ENCODE assay signal across 8 mouse cellular contexts in the genomic region with DNA sequence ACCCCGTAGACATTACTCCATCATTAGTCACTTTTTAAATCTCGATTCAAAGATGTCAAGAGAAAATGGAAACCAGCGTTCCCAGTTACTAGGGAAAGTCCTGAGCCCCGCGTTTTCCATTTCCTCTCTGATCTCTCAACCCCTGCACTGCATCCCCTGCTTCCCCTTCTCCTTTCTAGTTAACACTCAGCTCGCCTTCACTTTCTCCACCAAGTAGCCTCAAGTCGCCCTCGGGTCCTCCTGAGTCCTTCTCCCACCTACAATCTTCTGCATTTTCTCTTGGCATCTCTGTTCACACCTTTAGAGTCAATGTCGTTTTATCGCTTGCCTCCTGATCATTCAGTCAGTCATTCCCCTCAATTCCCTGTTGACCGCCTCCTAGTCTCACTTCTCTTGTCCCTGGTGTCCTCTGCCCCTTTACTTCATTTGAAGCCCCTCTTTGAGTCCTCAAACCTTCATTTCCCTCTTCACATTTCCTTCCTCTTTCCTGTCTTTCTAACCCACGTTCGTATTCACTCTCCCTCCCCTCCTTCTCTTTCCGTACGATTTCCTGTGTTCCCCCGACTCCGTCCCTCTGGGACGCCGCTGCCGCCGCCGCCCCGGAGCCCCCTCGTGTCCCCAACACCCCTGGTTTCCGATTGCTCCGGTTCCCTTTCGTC. TPM values are rescaled to one million over a fixed set of nuclear protein-coding genes. Genes with fewer than 3 reads are reported as not detected.
A peak's percentile ranks its signal among the peaks of the same experiment; 100 is the strongest.
DNase-seq lines count a peak whose midpoint lies in the region; ATAC-seq and TF ChIP-seq lines count a peak whose summit lies in the region.

No protein-coding gene starts in this region.

- no peaks in the 10 kb centered on the region for H3K9me3 ChIP-seq in heart, embryonic 15.5 days (replicated peaks)
- H3K9me3 ChIP-seq in liver, embryonic 14.5 days (ENCODE audit: control insufficient read depth, low read length): no peaks in the 10 kb centered on the region
- H3K9me3 ChIP-seq in stomach, postnatal 0 days (ENCODE audit: control insufficient read depth, low read length): no peaks in the 10 kb centered on the region

- no peak for TF ChIP-seq EP300 in liver, embryonic 14.5 days (IDR thresholded peaks at IDR 0.05; ENCODE audit: low read depth)
- TF ChIP-seq EP300 in stomach, postnatal 0 days (optimal IDR thresholded peaks at IDR 0.05): no peak

- no peak for TF ChIP-seq CTCF in lung, adult 2 months (IDR thresholded peaks at IDR 0.05; ENCODE audit: insufficient read depth, low read length)
- no peak for TF ChIP-seq CTCF in brain, embryonic 14.5 days (IDR thresholded peaks at IDR 0.05; ENCODE audit: borderline replicate concordance, extremely low read depth, insufficient read depth, insufficient read length)
- no peak for TF ChIP-seq CTCF in liver, embryonic 14.5 days (IDR thresholded peaks at IDR 0.05; ENCODE audit: low read depth)
- TF ChIP-seq CTCF in stomach, postnatal 0 days (IDR thresholded peaks at IDR 0.05; ENCODE audit: low read depth): no peak

- peak overlapping the region; percentile 91 for H3K9ac ChIP-seq in heart, embryonic 15.5 days
- peak overlapping the region; percentile 99 for H3K9ac ChIP-seq in liver, embryonic 14.5 days (replicated peaks)
- peak overlapping the region; percentile 91 for H3K9ac ChIP-seq in stomach, postnatal 0 days (ENCODE audit: low read length)

- peak overlapping the region; percentile 84 for H3K4me3 ChIP-seq in lung, adult 2 months (replicated peaks; ENCODE audit: extremely low read depth, low read depth, low read length)
- H3K4me3 ChIP-seq in heart, embryonic 15.5 days: peak overlapping the region; percentile 96
- peak overlapping the region; percentile 91 to 96 for H3K4me3 ChIP-seq in liver, embryonic 14.5 days (ENCODE audit: insufficient read depth in 1 of 2, low read depth in 2 of 2, low read length in 2 of 2)
- peak overlapping the region; percentile 92 for H3K4me3 ChIP-seq in stomach, postnatal 0 days (ENCODE audit: low read depth, low read length)

- peak; percentile 29 for DNase-seq in lung, adult 2 months
- no peak for DNase-seq in lung, postnatal 25 days (ENCODE audit: low spot score)
- peak; percentile 36 for DNase-seq in brain, embryonic 14.5 days (ENCODE audit: low read depth)
- DNase-seq in liver, embryonic 14.5 days (ENCODE audit: low read depth in 3 of 3, low spot score in 3 of 3): no peak
- DNase-seq in stomach, postnatal 0 days (ENCODE audit: low spot score): no peak
- DNase-seq in urinary bladder, adult 2 months (ENCODE audit: low spot score): no peak
- no peak for DNase-seq in c-Kit-positive CD71-positive TER-119-positive erythroid progenitor cells, embryonic 14.5 days (ENCODE audit: low spot score)

- peaks cover 19% of the 10 kb centered on the region for H3K4me1 ChIP-seq in lung, adult 2 months (ENCODE audit: control insufficient read depth, insufficient read depth, low read length)
- H3K4me1 ChIP-seq in heart, embryonic 15.5 days (replicated peaks): peaks cover 34% of the 10 kb centered on the region
- H3K4me1 ChIP-seq in liver, embryonic 14.5 days (replicated peaks; ENCODE audit: control insufficient read depth in 2 of 2, insufficient read depth in 2 of 2, low read length in 1 of 2): peaks cover 44 to 47% of the 10 kb centered on the region in 2 experiments
- H3K4me1 ChIP-seq in stomach, postnatal 0 days (replicated peaks; ENCODE audit: control insufficient read depth, insufficient read depth): no peaks in the 10 kb centered on the region

- no peak for ATAC-seq in heart, embryonic 15.5 days (replicated peaks; ENCODE audit: insufficient number of reproducible peaks, insufficient read depth, low FRiP score, low read depth)
- ATAC-seq in liver, embryonic 14.5 days (ENCODE audit: insufficient read depth): no peak
- ATAC-seq in stomach, postnatal 0 days (ENCODE audit: low FRiP score, low TSS enrichment): no peak

- TF ChIP-seq POLR2A in lung, adult 2 months (IDR thresholded peaks at IDR 0.05; ENCODE audit: borderline replicate concordance, extremely low read depth, low read depth, low read length): no peak
- TF ChIP-seq POLR2A in brain, embryonic 14.5 days (IDR thresholded peaks at IDR 0.05; ENCODE audit: borderline replicate concordance, extremely low read depth, insufficient read depth, insufficient read length, poor library complexity, severe bottlenecking): no peak

- peak overlapping the region; percentile 86 for H3K27ac ChIP-seq in heart, embryonic 15.5 days
- peak overlapping the region; percentile 97 for H3K27ac ChIP-seq in liver, embryonic 14.5 days
- H3K27ac ChIP-seq in stomach, postnatal 0 days (replicated peaks): peak overlapping the region; percentile 90

- no peaks in the 10 kb centered on the region for H3K36me3 ChIP-seq in heart, embryonic 15.5 days
- H3K36me3 ChIP-seq in liver, embryonic 14.5 days (replicated peaks; ENCODE audit: control insufficient read depth, insufficient read depth, low read depth): peaks cover 5% of the 10 kb centered on the region
- no peaks in the 10 kb centered on the region for H3K36me3 ChIP-seq in stomach, postnatal 0 days (ENCODE audit: control insufficient read depth, insufficient read depth, low read length)

- WGBS in lung, adult 2 months: 2% methylated on average over 27 of the region's 27 CpGs
- 3% methylated on average over 27 of the region's 27 CpGs for WGBS in heart, embryonic 15.5 days
- WGBS in liver, embryonic 14.5 days (ENCODE audit: insufficient replicate concordance): 2% methylated on average over 27 of the region's 27 CpGs
- 2% methylated on average over 27 of the region's 27 CpGs for WGBS in stomach, postnatal 0 days

- peak overlapping the region; percentile 86 for H3K4me2 ChIP-seq in heart, embryonic 15.5 days
- peak overlapping the region; percentile 74 for H3K4me2 ChIP-seq in liver, embryonic 14.5 days (ENCODE audit: low read depth)
- peak overlapping the region; percentile 86 for H3K4me2 ChIP-seq in stomach, postnatal 0 days (replicated peaks; ENCODE audit: low read depth)

- no peaks in the 10 kb centered on the region for H3K27me3 ChIP-seq in heart, embryonic 15.5 days
- H3K27me3 ChIP-seq in liver, embryonic 14.5 days (ENCODE audit: control insufficient read depth, insufficient read depth, low read length): no peaks in the 10 kb centered on the region
- no peaks in the 10 kb centered on the region for H3K27me3 ChIP-seq in stomach, postnatal 0 days (ENCODE audit: control insufficient read depth, insufficient read depth, low read length)

RNA-seq across cellular contexts. Expression of gene Rab8b, which starts 0.7 kb away (rescaled TPM):
- 11.9 and 19.2 TPM in 2 replicates for polyA plus RNA-seq in lung, adult 2 months (2012; rRNA removed)
- polyA plus RNA-seq in brain, embryonic 14.5 days (2012; rRNA removed): 23.4 and 26.9 TPM in 2 replicates
- 14.3 and 18.5 TPM in 2 replicates for polyA plus RNA-seq in heart, embryonic 15.5 days (2015; fragmentation: Nextera tagmentation; extraction: Ambion mirVana)
- 15.1 and 20.6 TPM in 2 replicates for polyA plus RNA-seq in liver, embryonic 14.5 days (2012; rRNA removed)
- 17.9 and 18.3 TPM in 2 replicates for polyA plus RNA-seq in liver, embryonic 14.5 days (2014; fragmentation: Nextera tagmentation; extraction: Ambion mirVana)
- 9.2 and 9.4 TPM in 2 replicates for polyA plus RNA-seq in stomach, postnatal 0 days (2015; fragmentation: Nextera tagmentation; extraction: Ambion mirVana)
- polyA plus RNA-seq in urinary bladder, adult 2 months (2012; rRNA removed): 18.9 and 20.1 TPM in 2 replicates

RNA-seq across cellular contexts. Expression of gene Rps27l, which starts 27.1 kb away (rescaled TPM):
- 31.1 and 36.3 TPM in 2 replicates for polyA plus RNA-seq in lung, adult 2 months (2012; rRNA removed)
- polyA plus RNA-seq in brain, embryonic 14.5 days (2012; rRNA removed): 108 and 152 TPM in 2 replicates
- polyA plus RNA-seq in heart, embryonic 15.5 days (2015; fragmentation: Nextera tagmentation; extraction: Ambion mirVana): 404 and 516 TPM in 2 replicates
- polyA plus RNA-seq in liver, embryonic 14.5 days (2012; rRNA removed): 176 and 238 TPM in 2 replicates
- polyA plus RNA-seq in liver, embryonic 14.5 days (2014; fragmentation: Nextera tagmentation; extraction: Ambion mirVana): 612 and 652 TPM in 2 replicates
- polyA plus RNA-seq in stomach, postnatal 0 days (2015; fragmentation: Nextera tagmentation; extraction: Ambion mirVana): 768 and 843 TPM in 2 replicates
- 270 and 343 TPM in 2 replicates for polyA plus RNA-seq in urinary bladder, adult 2 months (2012; rRNA removed)

RNA-seq across cellular contexts. Expression of gene Lactb, which starts 56.5 kb away (rescaled TPM):
- polyA plus RNA-seq in lung, adult 2 months (2012; rRNA removed): 7.4 and 10.9 TPM in 2 replicates
- 13.5 and 14.8 TPM in 2 replicates for polyA plus RNA-seq in brain, embryonic 14.5 days (2012; rRNA removed)
- 5.6 and 6.0 TPM in 2 replicates for polyA plus RNA-seq in heart, embryonic 15.5 days (2015; fragmentation: Nextera tagmentation; extraction: Ambion mirVana)
- polyA plus RNA-seq in liver, embryonic 14.5 days (2012; rRNA removed): 3.8 and 5.6 TPM in 2 replicates
- 6.8 and 7.7 TPM in 2 replicates for polyA plus RNA-seq in liver, embryonic 14.5 days (2014; fragmentation: Nextera tagmentation; extraction: Ambion mirVana)
- polyA plus RNA-seq in stomach, postnatal 0 days (2015; fragmentation: Nextera tagmentation; extraction: Ambion mirVana): 11.8 and 12.2 TPM in 2 replicates
- 15.0 and 17.1 TPM in 2 replicates for polyA plus RNA-seq in urinary bladder, adult 2 months (2012; rRNA removed)

Comparison
In these comparisons a context has a peak if more than half of its experiments do, and no peak if none do; other contexts are left out.
1. DNase-seq: peak in lung, adult 2 months (single experiment) and brain, embryonic 14.5 days (single experiment); none in lung, postnatal 25 days (single experiment), liver, embryonic 14.5 days (0 of 3), stomach, postnatal 0 days (single experiment), urinary bladder, adult 2 months (single experiment) and c-Kit-positive CD71-positive TER-119-positive erythroid progenitor cells, embryonic 14.5 days (single experiment).
2. Peak in every context shown above with its lines, with median percentiles within 50 percentile points of each other: H3K4me3 ChIP-seq, H3K27ac ChIP-seq, H3K4me2 ChIP-seq and H3K9ac ChIP-seq.